Mouse (Mus musculus) erythroblast, embryonic 14.5 days (primary cell): ENCODE measurements around the gene Foxc2.

Source experiments
- GATA1 ChIP-seq: IDR thresholded peaks from 2 replicates; pipeline ENCODE4 v1.6.1; 2012; ENCODE audit warnings: low read length, inconsistent platforms, mixed read lengths
- TAL1 ChIP-seq: IDR thresholded peaks from 3 replicates; pipeline ENCODE4 v1.6.1; 2012; ENCODE audit warnings: low read length, inconsistent platforms, mixed read lengths

GRCm38 (mm10) chr8:121152394-121152793, 36.4 kb downstream of the Foxc2 start:
- TF ChIP-seq GATA1 (no peak), TAL1 (no peak)
